Mouse (Mus musculus) heart, postnatal 25 days (tissue): ENCODE data around the gene Thumpd3. TPM values are rescaled to one million over a fixed set of nuclear protein-coding genes. Genes with fewer than 3 reads are reported as not detected.

Source experiments
- total RNA-seq, 2 experiments: library from RNA; stranded (reverse); gene quantifications; 2 replicates each; pipeline ENCODE4 v1.2.3; 2021

The Thumpd3 gene
- total RNA-seq, 2 experiments from 2014 or later, result 16.5 to 16.8 TPM

Other genes starting within 250 kb of the Thumpd3 start
- 1 to 10 TPM; 1.2 TPM for gene Srgap3, start 99.0 kb upstream of the Thumpd3 start, total RNA-seq
- gene Setd5, start 31.1 kb downstream of the Thumpd3 start, total RNA-seq, result 10 to 100 TPM; 34.4 to 41.1 TPM
- under 1 TPM; 0.29 to 0.34 TPM for gene Lhfpl4, start 149.2 kb downstream of the Thumpd3 start, total RNA-seq
- gene Mtmr14, start 191.6 kb downstream of the Thumpd3 start, total RNA-seq, result 10 to 100 TPM; 13.1 to 15.4 TPM
- not detected for gene Cpne9, start 236.1 kb downstream of the Thumpd3 start, total RNA-seq